Mouse (Mus musculus): ENCODE data around the gene Fam219b. TPM values are rescaled to one million over a fixed set of nuclear protein-coding genes. Genes with fewer than 3 reads are reported as not detected.

Fam219b gene
- polyA plus RNA-seq, 1 experiment from 2014 or later, result 25.1 TPM

GRCm38 (mm10) chr9:57552139-57552887, 15.0 kb downstream of the Fam219b start, which contains the start of gene Mpi:
Gene Mpi (minus strand): TSS chr9:57552763.
- H3K27me3 ChIP-seq, result no peaks in the 10 kb centered on the region
- ATAC-seq (ENCODE audit: insufficient number of reproducible peaks, insufficient read depth, low FRiP score, low TSS enrichment, low read depth), result no peak
- no peaks in the 10 kb centered on the region for H3K9me3 ChIP-seq
- H3K9ac ChIP-seq, result peak within 1 kb of the TSS; percentile 79
- peak within 1 kb of the TSS; percentile 84 for H3K4me2 ChIP-seq
- peak within 1 kb of the TSS; percentile 66 for H3K4me3 ChIP-seq
- WGBS, result 0% methylated on average over 28 of the region's 28 CpGs
- H3K4me1 ChIP-seq, result peaks cover 7% of the 10 kb centered on the region
- H3K36me3 ChIP-seq, result peaks cover 32% of the 10 kb centered on the region
- H3K27ac ChIP-seq, result no peak within 1 kb of the TSS

DNA sequence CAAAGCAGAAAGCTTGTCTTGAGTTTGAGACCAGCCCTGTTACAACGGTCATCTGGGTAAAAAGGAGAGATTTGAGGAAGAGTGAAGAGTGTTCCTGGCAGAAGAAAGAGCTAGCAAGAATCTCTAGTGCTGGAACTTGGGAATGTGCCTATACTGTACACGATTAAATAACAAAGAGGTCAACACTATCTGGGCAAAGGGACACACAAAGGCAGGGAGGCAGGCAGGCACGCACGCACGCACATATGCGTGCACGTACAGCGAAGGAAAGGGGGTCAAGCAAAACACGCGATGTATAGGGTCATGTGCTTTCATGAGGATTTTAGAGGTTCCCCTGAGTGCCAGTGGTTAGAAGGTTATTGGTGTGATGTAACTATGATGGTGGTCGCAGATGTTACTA, 15.8 kb downstream of the Fam219b start:
- 71% methylated on average over 11 of the region's 11 CpGs for WGBS
- Histone ChIP-seq H3K27me3 (no peaks in the 10 kb centered on the region), H3K9me3 (no peaks in the 10 kb centered on the region), H3K9ac (no peak overlapping the region), H3K4me3 (no peak overlapping the region), H3K4me2 (no peak overlapping the region), H3K4me1 (peaks cover 7% of the 10 kb centered on the region), H3K36me3 (peaks cover 24% of the 10 kb centered on the region), H3K27ac (no peak overlapping the region)
- ATAC-seq (ENCODE audit: insufficient number of reproducible peaks, insufficient read depth, low FRiP score, low TSS enrichment, low read depth), result no peak

DNA sequence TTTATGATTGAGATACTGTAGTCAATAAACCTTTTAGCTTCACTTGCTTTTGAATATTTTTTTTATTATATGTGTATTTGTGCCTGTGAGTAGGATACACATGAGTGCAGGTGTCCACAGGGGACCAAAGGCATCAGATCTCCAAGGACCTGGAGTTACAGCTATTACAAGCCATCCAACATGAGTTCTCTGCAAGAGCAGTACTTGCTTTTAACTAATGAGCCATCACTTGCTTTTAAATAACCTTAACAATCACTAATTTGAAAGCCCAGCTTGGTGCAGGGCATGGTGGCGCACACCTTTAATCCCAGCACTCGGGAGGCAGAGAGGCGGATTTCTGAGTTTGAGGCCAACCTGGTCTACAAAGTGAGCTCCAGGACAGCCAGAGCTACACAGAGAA, 17.4 kb downstream of the Fam219b start:
- Histone ChIP-seq H3K9ac (no peak overlapping the region), H3K9me3 (no peaks in the 10 kb centered on the region), H3K27ac (no peak overlapping the region), H3K4me1 (peaks cover 7% of the 10 kb centered on the region), H3K27me3 (no peaks in the 10 kb centered on the region; the same call in 1 of the 2 replicates), H3K4me2 (no peak overlapping the region), H3K36me3 (peaks cover 8% of the 10 kb centered on the region), H3K4me3 (no peak overlapping the region)
- no peak for ATAC-seq (ENCODE audit: insufficient number of reproducible peaks, insufficient read depth, low FRiP score, low TSS enrichment, low read depth)
- WGBS, result 44% methylated on average over 3 of the region's 3 CpGs

GRCm38 (mm10) chr9:57557215-57557614, 19.9 kb downstream of the Fam219b start:
- no peak overlapping the region for H3K4me3 ChIP-seq
- H3K9me3 ChIP-seq, result no peaks in the 10 kb centered on the region
- 72% methylated on average over 3 of the region's 3 CpGs for WGBS
- no peak for ATAC-seq (ENCODE audit: insufficient number of reproducible peaks, insufficient read depth, low FRiP score, low TSS enrichment, low read depth)
- no peak overlapping the region for H3K9ac ChIP-seq
- H3K27me3 ChIP-seq, result no peaks in the 10 kb centered on the region; the same call in 1 of the 2 replicates
- peaks cover 15% of the 10 kb centered on the region for H3K4me1 ChIP-seq
- no peak overlapping the region for H3K4me2 ChIP-seq
- H3K36me3 ChIP-seq, result no peaks in the 10 kb centered on the region
- no peak overlapping the region for H3K27ac ChIP-seq

GRCm38 (mm10) chr9:57558625-57559024, 21.3 kb downstream of the Fam219b start:
- H3K9ac ChIP-seq, result no peak overlapping the region
- H3K4me2 ChIP-seq, result no peak overlapping the region
- H3K27me3 ChIP-seq, result no peaks in the 10 kb centered on the region; the same call in 1 of the 2 replicates
- 85% methylated on average over 4 of the region's 4 CpGs for WGBS
- H3K4me3 ChIP-seq, result no peak overlapping the region
- ATAC-seq (ENCODE audit: insufficient number of reproducible peaks, insufficient read depth, low FRiP score, low TSS enrichment, low read depth), result no peak
- peaks cover 26% of the 10 kb centered on the region for H3K4me1 ChIP-seq
- H3K27ac ChIP-seq, result no peak overlapping the region
- H3K9me3 ChIP-seq, result no peaks in the 10 kb centered on the region
- H3K36me3 ChIP-seq, result no peaks in the 10 kb centered on the region

DNA sequence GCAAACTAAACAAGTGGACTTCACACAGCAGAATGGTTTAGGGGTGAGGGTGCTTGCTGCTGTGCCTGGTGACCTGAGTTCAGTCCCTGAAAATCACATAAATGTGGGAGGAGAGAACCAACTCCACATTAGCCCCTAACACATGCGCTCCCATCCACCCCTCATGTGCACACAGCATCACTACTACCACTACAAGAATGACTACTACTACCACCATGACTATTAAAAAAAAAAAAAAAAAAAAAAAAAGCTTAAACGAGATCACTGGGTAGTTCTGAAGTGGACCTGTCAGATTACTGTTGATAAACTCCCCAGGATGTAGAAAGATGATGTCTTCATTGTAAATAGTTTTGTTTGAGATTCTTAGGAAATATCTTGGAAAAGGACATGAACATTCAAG, 22.2 kb downstream of the Fam219b start:
- Histone ChIP-seq H3K9me3 (no peaks in the 10 kb centered on the region), H3K4me1 (peaks cover 26% of the 10 kb centered on the region)
- 62% methylated on average over 2 of the region's 2 CpGs for WGBS

GRCm38 (mm10) chr9:57560263-57560662, 22.9 kb downstream of the Fam219b start:
- Histone ChIP-seq H3K4me2 (peak overlapping the region; percentile 84), H3K9ac (peak overlapping the region; percentile 84), H3K27ac (0 out of 2 replicates have a peak overlapping the region, but pooled peaks have one; percentile 18), H3K4me3 (peak overlapping the region; percentile 69), H3K27me3 (no peaks in the 10 kb centered on the region; the same call in 1 of the 2 replicates), H3K4me1 (peaks cover 26% of the 10 kb centered on the region), H3K36me3 (no peaks in the 10 kb centered on the region), H3K9me3 (no peaks in the 10 kb centered on the region)
- ATAC-seq (ENCODE audit: insufficient number of reproducible peaks, insufficient read depth, low FRiP score, low TSS enrichment, low read depth), result no peak
- WGBS, result 28% methylated on average over 7 of the region's 7 CpGs

More for the DNA sequence above, 22.2 kb downstream of the Fam219b start:
- Histone ChIP-seq H3K4me2 (no peak overlapping the region), H3K27me3 (no peaks in the 10 kb centered on the region; the same call in 1 of the 2 replicates), H3K9ac (no peak overlapping the region), H3K27ac (no peak overlapping the region), H3K4me3 (no peak overlapping the region), H3K36me3 (no peaks in the 10 kb centered on the region)
- no peak for ATAC-seq (ENCODE audit: insufficient number of reproducible peaks, insufficient read depth, low FRiP score, low TSS enrichment, low read depth)

GRCm38 (mm10) chr9:57560861-57561710, 23.8 kb downstream of the Fam219b start, which contains the start of gene Scamp2:
Gene Scamp2 (plus strand): TSS chr9:57560943.
- Histone ChIP-seq H3K4me3 (peak within 1 kb of the TSS; percentile 69), H3K9ac (peak within 1 kb of the TSS; percentile 84), H3K27ac (peak within 1 kb of the TSS; percentile 77; the same call in 1 of the 2 replicates), H3K4me1 (peaks cover 33% of the 10 kb centered on the region), H3K36me3 (no peaks in the 10 kb centered on the region), H3K27me3 (no peaks in the 10 kb centered on the region; the same call in 1 of the 2 replicates), H3K4me2 (peak within 1 kb of the TSS; percentile 84), H3K9me3 (no peaks in the 10 kb centered on the region)
- under 1% methylated on average over 37 of the region's 37 CpGs for WGBS
- ATAC-seq (ENCODE audit: insufficient number of reproducible peaks, insufficient read depth, low FRiP score, low TSS enrichment, low read depth), result peak; percentile 98

- no peaks in the 10 kb centered on the region for H3K36me3 ChIP-seq
- no peaks in the 10 kb centered on the region for H3K9me3 ChIP-seq
- WGBS, result 82% methylated on average over 13 of the region's 13 CpGs
- ATAC-seq (ENCODE audit: insufficient number of reproducible peaks, insufficient read depth, low FRiP score, low TSS enrichment, low read depth), result no peak
- H3K4me1 ChIP-seq, result peaks cover 34% of the 10 kb centered on the region
- H3K4me3 ChIP-seq, result peak overlapping the region; percentile 69
- H3K27me3 ChIP-seq, result no peaks in the 10 kb centered on the region; the same call in 1 of the 2 replicates
- no peak overlapping the region for H3K27ac ChIP-seq
- H3K9ac ChIP-seq, result peak overlapping the region; percentile 84
- H3K4me2 ChIP-seq, result peak overlapping the region; percentile 84
These were observed 24.4 kb downstream of the Fam219b start for GRCm38 (mm10) chr9:57561711-57562099.

DNA sequence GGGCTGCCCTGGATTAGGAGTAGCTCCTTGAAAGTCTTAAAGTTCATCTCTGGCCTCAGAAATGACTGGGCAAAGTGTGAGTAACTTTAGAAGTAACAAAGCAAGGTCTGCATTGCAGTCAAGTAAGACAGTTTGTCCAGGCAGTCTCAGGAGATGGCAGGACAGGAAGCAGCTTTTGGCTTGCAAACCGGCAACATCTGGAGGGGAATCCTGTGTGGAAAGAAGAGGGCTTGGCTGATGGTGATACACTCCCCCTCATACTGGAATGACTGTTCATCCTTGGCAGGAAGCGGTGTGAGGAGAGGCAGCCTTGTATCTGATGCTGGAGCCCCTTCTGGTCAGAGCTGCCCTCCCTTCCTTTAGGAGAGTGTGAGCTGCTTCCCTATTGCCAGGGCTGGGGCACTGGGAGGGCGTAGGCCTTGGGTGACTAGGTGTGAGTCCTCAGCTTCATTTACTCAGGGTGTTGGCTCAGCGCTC, 25.6 kb downstream of the Fam219b start:
- Histone ChIP-seq H3K27me3 (no peaks in the 10 kb centered on the region; the same call in 1 of the 2 replicates), H3K9ac (peak overlapping the region; percentile 44; the same call in 1 of the 2 replicates), H3K4me3 (no peak overlapping the region), H3K27ac (no peak overlapping the region), H3K36me3 (peaks cover 3% of the 10 kb centered on the region), H3K4me2 (no peak overlapping the region), H3K9me3 (no peaks in the 10 kb centered on the region), H3K4me1 (peaks cover 34% of the 10 kb centered on the region)
- WGBS, result 69% methylated on average over 4 of the region's 4 CpGs
- no peak for ATAC-seq (ENCODE audit: insufficient number of reproducible peaks, insufficient read depth, low FRiP score, low TSS enrichment, low read depth)

DNA sequence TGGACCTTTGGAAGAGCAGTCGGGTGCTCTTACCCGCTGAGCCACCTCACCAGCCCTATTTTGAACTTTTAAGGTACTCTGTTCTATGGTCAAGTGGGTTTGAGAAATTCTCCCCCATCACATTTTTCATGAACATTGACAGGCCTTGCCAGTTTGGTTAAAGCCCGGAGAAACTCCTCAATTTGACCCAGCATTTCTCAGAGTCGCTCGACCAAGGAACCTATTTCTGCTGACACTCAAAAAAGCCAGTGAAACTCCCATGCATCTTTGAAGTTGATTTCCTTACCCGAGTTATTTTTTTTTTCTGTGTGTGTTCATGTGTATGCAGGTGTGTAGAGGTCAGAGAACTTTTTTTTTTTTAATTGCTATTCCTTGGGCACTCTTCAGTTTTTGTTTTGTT, 27.3 kb downstream of the Fam219b start:
- 90% methylated on average over 6 of the region's 6 CpGs for WGBS
- Histone ChIP-seq H3K4me2 (no peak overlapping the region), H3K27me3 (no peaks in the 10 kb centered on the region), H3K9me3 (no peaks in the 10 kb centered on the region), H3K27ac (no peak overlapping the region), H3K4me3 (no peak overlapping the region), H3K9ac (no peak overlapping the region), H3K4me1 (peaks cover 34% of the 10 kb centered on the region), H3K36me3 (peaks cover 20% of the 10 kb centered on the region)
- ATAC-seq (ENCODE audit: insufficient number of reproducible peaks, insufficient read depth, low FRiP score, low TSS enrichment, low read depth), result no peak
